Mouse (Mus musculus) heart, embryonic 10.5 days (tissue): ENCODE measurements around the gene Paxbp1. TPM values are rescaled to one million over a fixed set of nuclear protein-coding genes. Genes with fewer than 3 reads are reported as not detected.
A peak's percentile ranks its signal among the peaks of the same experiment; 100 is the strongest.

Experiments
- DNase-seq: peaks from one replicate; pipeline ENCODE4 v3.0.0-alpha.2; 2017; ENCODE audit warnings: low spot score
- H3K27ac ChIP-seq: fragments of 300-500 bp; sonication (generic); 2 replicates; pipeline ENCODE4 v1.5.1; 2016; ENCODE audit warnings: mild to moderate bottlenecking
- H3K27me3 ChIP-seq: fragments of 300-500 bp; sonication (generic); 2 replicates; pipeline ENCODE4 v1.6.1; 2016; ENCODE audit warnings: mild to moderate bottlenecking; ENCODE audit not compliant: poor library complexity, insufficient read depth, severe bottlenecking
- H3K36me3 ChIP-seq: fragments of 300-500 bp; sonication (generic); 2 replicates; pipeline ENCODE4 v1.6.1; 2016; ENCODE audit warnings: mild to moderate bottlenecking, moderate library complexity
- H3K4me1 ChIP-seq: fragments of 300-500 bp; sonication (generic); 2 replicates; pipeline ENCODE4 v1.6.1; 2016; ENCODE audit warnings: mild to moderate bottlenecking
- H3K4me3 ChIP-seq: fragments of 300-500 bp; sonication (generic); 2 replicates; pipeline ENCODE4 v1.5.1; 2016; ENCODE audit warnings: mild to moderate bottlenecking, moderate library complexity
- H3K9me3 ChIP-seq: fragments of 300-500 bp; sonication (generic); 2 replicates; pipeline ENCODE4 v1.6.1; 2016; ENCODE audit warnings: mild to moderate bottlenecking, moderate library complexity
- WGBS: fragments of 180-500 bp; shearing (Covaris S2); methylation state at CpG from one replicate; pipeline ENCODE4 v1.1.7; 2016; 5-methylcytosine and 5-hydroxymethylcytosine counted together
- polyA plus RNA-seq: library from polyadenylated mRNA; unstranded; fragments of >200 nt; fragmentation: Nextera tagmentation; extraction: Ambion mirVana; gene quantifications from 2 replicates; pipeline ENCODE4 v1.2.1, GENCODE M21; 2016

The Paxbp1 gene
- polyA plus RNA-seq, 1 experiment from 2014 or later = 53.4 TPM

GRCm38 (mm10) chr16:91004915-91005538, 39.3 kb downstream of the Paxbp1 start:
- H3K36me3 ChIP-seq = no peaks in the 10 kb centered on the region
- H3K27ac ChIP-seq = no peak overlapping the region
- 78% methylated on average over 4 of the region's 4 CpGs for WGBS
- no peak overlapping the region for H3K4me3 ChIP-seq
- no peaks in the 10 kb centered on the region for H3K4me1 ChIP-seq
- DNase-seq = no peak
- H3K9me3 ChIP-seq = no peaks in the 10 kb centered on the region
- H3K27me3 ChIP-seq = no peaks in the 10 kb centered on the region

GRCm38 (mm10) chr16:91001098-91001497, 43.2 kb downstream of the Paxbp1 start:
- H3K27me3 ChIP-seq = no peaks in the 10 kb centered on the region
- H3K9me3 ChIP-seq = no peaks in the 10 kb centered on the region
- H3K4me1 ChIP-seq = peaks cover 16% of the 10 kb centered on the region; the same call in 1 of the 2 replicates
- no peak overlapping the region for H3K4me3 ChIP-seq
- H3K36me3 ChIP-seq = no peaks in the 10 kb centered on the region
- DNase-seq = no peak
- WGBS = 89% methylated on average over 2 of the region's 2 CpGs
- H3K27ac ChIP-seq = no peak overlapping the region

- no peaks in the 10 kb centered on the region for H3K9me3 ChIP-seq
- no peaks in the 10 kb centered on the region for H3K27me3 ChIP-seq
- H3K27ac ChIP-seq = no peak overlapping the region
- 85% methylated on average over 4 of the region's 4 CpGs for WGBS
- no peak for DNase-seq
- no peaks in the 10 kb centered on the region for H3K36me3 ChIP-seq
- H3K4me1 ChIP-seq = peaks cover 25% of the 10 kb centered on the region
- no peak overlapping the region for H3K4me3 ChIP-seq
Measured at GRCm38 (mm10) chr16:90999827-91000226, 44.5 kb downstream of the Paxbp1 start.

- WGBS = 89% methylated on average over 3 of the region's 3 CpGs
- no peak overlapping the region; the same call in 1 of the 2 replicates for H3K27ac ChIP-seq
- no peak overlapping the region for H3K4me3 ChIP-seq
- peaks cover 4% of the 10 kb centered on the region; the same call in 1 of the 2 replicates for H3K36me3 ChIP-seq
- peaks cover 31% of the 10 kb centered on the region for H3K4me1 ChIP-seq
- DNase-seq = no peak
- H3K27me3 ChIP-seq = no peaks in the 10 kb centered on the region
- no peaks in the 10 kb centered on the region for H3K9me3 ChIP-seq
Measured at GRCm38 (mm10) chr16:90997822-90998221, 46.5 kb downstream of the Paxbp1 start.

- Histone ChIP-seq H3K4me1 (peaks cover 31% of the 10 kb centered on the region), H3K9me3 (no peaks in the 10 kb centered on the region), H3K4me3 (no peak overlapping the region), H3K27me3 (no peaks in the 10 kb centered on the region), H3K27ac (no peak overlapping the region), H3K36me3 (peaks cover 4% of the 10 kb centered on the region; the same call in 1 of the 2 replicates)
- 76% methylated on average over 7 of the region's 7 CpGs for WGBS
- DNase-seq = no peak
Measured at GRCm38 (mm10) chr16:90996327-90997243, 47.8 kb downstream of the Paxbp1 start.

GRCm38 (mm10) chr16:90995498-90995897, 48.8 kb downstream of the Paxbp1 start:
- Histone ChIP-seq H3K4me1 (peaks cover 31% of the 10 kb centered on the region), H3K27me3 (no peaks in the 10 kb centered on the region), H3K27ac (no peak overlapping the region), H3K4me3 (no peak overlapping the region), H3K36me3 (peaks cover 11% of the 10 kb centered on the region), H3K9me3 (no peaks in the 10 kb centered on the region)
- DNase-seq = no peak
- 70% methylated on average over 5 of the region's 5 CpGs for WGBS

GRCm38 (mm10) chr16:90995023-90995422, 49.3 kb downstream of the Paxbp1 start:
- DNase-seq = no peak
- 15% methylated on average over 4 of the region's 4 CpGs for WGBS
- Histone ChIP-seq H3K27me3 (no peaks in the 10 kb centered on the region), H3K4me1 (peaks cover 31% of the 10 kb centered on the region), H3K27ac (peak overlapping the region; percentile 37), H3K36me3 (peaks cover 16% of the 10 kb centered on the region), H3K9me3 (no peaks in the 10 kb centered on the region), H3K4me3 (no peak overlapping the region)

GRCm38 (mm10) chr16:90989162-90989561, 55.2 kb downstream of the Paxbp1 start:
- WGBS = 90% methylated on average over 8 of the region's 8 CpGs
- Histone ChIP-seq H3K4me1 (no peaks in the 10 kb centered on the region; the same call in 1 of the 2 replicates), H3K36me3 (peaks cover 25% of the 10 kb centered on the region), H3K9me3 (no peaks in the 10 kb centered on the region), H3K4me3 (no peak overlapping the region), H3K27me3 (no peaks in the 10 kb centered on the region), H3K27ac (no peak overlapping the region)
- no peak for DNase-seq

GRCm38 (mm10) chr16:90988665-90989064, 55.7 kb downstream of the Paxbp1 start:
- WGBS = 87% methylated on average over 3 of the region's 3 CpGs
- Histone ChIP-seq H3K9me3 (no peaks in the 10 kb centered on the region), H3K4me1 (no peaks in the 10 kb centered on the region), H3K27me3 (no peaks in the 10 kb centered on the region), H3K36me3 (peaks cover 25% of the 10 kb centered on the region), H3K27ac (no peak overlapping the region), H3K4me3 (no peak overlapping the region)
- no peak for DNase-seq

- no peak overlapping the region for H3K4me3 ChIP-seq
- no peaks in the 10 kb centered on the region for H3K4me1 ChIP-seq
- H3K36me3 ChIP-seq = peaks cover 20% of the 10 kb centered on the region
- no peaks in the 10 kb centered on the region for H3K9me3 ChIP-seq
- no peak overlapping the region for H3K27ac ChIP-seq
- no peak for DNase-seq
- WGBS = 91% methylated on average over 8 of the region's 8 CpGs
- no peaks in the 10 kb centered on the region for H3K27me3 ChIP-seq
Measured at GRCm38 (mm10) chr16:90988039-90988438, 56.3 kb downstream of the Paxbp1 start.

- WGBS = 73% methylated on average over 6 of the region's 6 CpGs
- Histone ChIP-seq H3K36me3 (peaks cover 21% of the 10 kb centered on the region; the same call in 1 of the 2 replicates), H3K27me3 (no peaks in the 10 kb centered on the region), H3K9me3 (no peaks in the 10 kb centered on the region), H3K4me3 (no peak overlapping the region), H3K27ac (no peak overlapping the region), H3K4me1 (no peaks in the 10 kb centered on the region)
- DNase-seq = no peak
Measured at GRCm38 (mm10) chr16:90971004-90971403, 73.3 kb downstream of the Paxbp1 start.

- Histone ChIP-seq H3K4me3 (no peak overlapping the region), H3K4me1 (no peaks in the 10 kb centered on the region), H3K36me3 (peaks cover 35% of the 10 kb centered on the region), H3K27me3 (no peaks in the 10 kb centered on the region), H3K9me3 (no peaks in the 10 kb centered on the region), H3K27ac (no peak overlapping the region)
- 78% methylated on average over 4 of the region's 4 CpGs for WGBS
- no peak for DNase-seq
Measured at GRCm38 (mm10) chr16:90966241-90966640, 78.1 kb downstream of the Paxbp1 start.

GRCm38 (mm10) chr16:90964302-90964701, 80.0 kb downstream of the Paxbp1 start:
- H3K27ac ChIP-seq = 0 out of 2 replicates have a peak overlapping the region, but pooled peaks have one; percentile 18
- DNase-seq = peak; percentile 92

More at GRCm38 (mm10) chr16:90964302-90964701, 80.0 kb downstream of the Paxbp1 start:
- Histone ChIP-seq H3K9me3 (no peaks in the 10 kb centered on the region), H3K36me3 (peaks cover 34% of the 10 kb centered on the region), H3K27me3 (no peaks in the 10 kb centered on the region), H3K4me3 (no peak overlapping the region), H3K4me1 (no peaks in the 10 kb centered on the region)
- 61% methylated on average over 10 of the region's 10 CpGs for WGBS
